In genomic region chr12:113108528-113109283, GRCm38 (mm10) we compare ENCODE assay signal across 21 mouse cellular contexts. TPM values are rescaled to one million over a fixed set of nuclear protein-coding genes. Genes with fewer than 3 reads are reported as not detected.
DNase-seq lines count a peak whose midpoint lies in the region; ATAC-seq and TF ChIP-seq lines count a peak whose summit lies in the region.
"Had no signal": no experiment of that assay in that cellular context is flagged by ENCODE, and none has a peak within 500 bp of the region (broad histone marks: within the 10 kb centered on the region; RNA-seq: fewer than 3 reads in every experiment).

No protein-coding gene starts in this region.

- no peak overlapping the region for H3K4me3 ChIP-seq in embryonic facial prominence, embryonic 13.5 days
- H3K4me3 ChIP-seq in embryonic facial prominence, embryonic 10.5 days = no peak overlapping the region
- H3K4me3 ChIP-seq in kidney, embryonic 16.5 days (ENCODE audit: low read length) = no peak overlapping the region
- H3K4me3 ChIP-seq in G1E (ENCODE audit: low read depth, low read length) = peak overlapping the region; percentile 7; the same call in 1 of the 2 replicates
- no peak overlapping the region for H3K4me3 ChIP-seq in liver, embryonic 12.5 days
- H3K4me3 ChIP-seq: embryonic facial prominence, embryonic 12.5 days; forebrain, embryonic 13.5 days; intestine, embryonic 15.5 days; stomach, embryonic 15.5 days had no signal

- H3K27me3 ChIP-seq in embryonic facial prominence, embryonic 13.5 days = no peaks in the 10 kb centered on the region
- no peaks in the 10 kb centered on the region for H3K27me3 ChIP-seq in embryonic facial prominence, embryonic 10.5 days (replicated peaks; ENCODE audit: low read depth, poor library complexity, severe bottlenecking)
- H3K27me3 ChIP-seq in kidney, embryonic 16.5 days (ENCODE audit: insufficient read depth, low read length) = no peaks in the 10 kb centered on the region
- no peaks in the 10 kb centered on the region for H3K27me3 ChIP-seq in G1E (ENCODE audit: insufficient read depth, low read length)
- no peaks in the 10 kb centered on the region for H3K27me3 ChIP-seq in liver, embryonic 12.5 days (replicated peaks)
- H3K27me3 ChIP-seq: embryonic facial prominence, embryonic 12.5 days; forebrain, embryonic 13.5 days; intestine, embryonic 15.5 days; stomach, embryonic 15.5 days had no signal

- H3K36me3 ChIP-seq in embryonic facial prominence, embryonic 13.5 days = peaks cover 44% of the 10 kb centered on the region
- H3K36me3 ChIP-seq in embryonic facial prominence, embryonic 10.5 days (replicated peaks) = peaks cover 79% of the 10 kb centered on the region
- peaks cover 19% of the 10 kb centered on the region for H3K36me3 ChIP-seq in kidney, embryonic 16.5 days (ENCODE audit: insufficient read depth, low read length)
- peaks cover 90% of the 10 kb centered on the region for H3K36me3 ChIP-seq in G1E (replicated peaks)
- peaks cover 44% of the 10 kb centered on the region for H3K36me3 ChIP-seq in liver, embryonic 12.5 days

- H3K9me3 ChIP-seq in embryonic facial prominence, embryonic 13.5 days = peaks cover 4% of the 10 kb centered on the region; the same call in 1 of the 2 replicates
- peaks cover 6% of the 10 kb centered on the region; the same call in 1 of the 2 replicates for H3K9me3 ChIP-seq in embryonic facial prominence, embryonic 10.5 days
- 0 out of 2 replicates have a peak, but pooled peaks cover 6% of the 10 kb centered on the region for H3K9me3 ChIP-seq in kidney, embryonic 16.5 days (ENCODE audit: low read length)
- peaks cover 16% of the 10 kb centered on the region for H3K9me3 ChIP-seq in G1E (replicated peaks)
- no peaks in the 10 kb centered on the region for H3K9me3 ChIP-seq in liver, embryonic 12.5 days (replicated peaks)
- H3K9me3 ChIP-seq: embryonic facial prominence, embryonic 12.5 days; intestine, embryonic 15.5 days; stomach, embryonic 15.5 days had no signal

- no peak for TF ChIP-seq CTCF in G1E (IDR thresholded peaks at IDR 0.05; ENCODE audit: low read depth, low read length)

- no peak overlapping the region for H3K27ac ChIP-seq in embryonic facial prominence, embryonic 13.5 days
- H3K27ac ChIP-seq in embryonic facial prominence, embryonic 10.5 days (replicated peaks) = no peak overlapping the region
- no peak overlapping the region for H3K27ac ChIP-seq in kidney, embryonic 16.5 days (ENCODE audit: low read length)
- peak overlapping the region; percentile 93 for H3K27ac ChIP-seq in liver, embryonic 12.5 days
- H3K27ac ChIP-seq: embryonic facial prominence, embryonic 12.5 days; forebrain, embryonic 13.5 days; intestine, embryonic 15.5 days; stomach, embryonic 15.5 days had no signal

- WGBS in embryonic facial prominence, embryonic 13.5 days = 83% methylated on average over 17 of the region's 17 CpGs
- 86% methylated on average over 17 of the region's 17 CpGs for WGBS in embryonic facial prominence, embryonic 10.5 days
- WGBS in kidney, embryonic 16.5 days = 83% methylated on average over 17 of the region's 17 CpGs
- 85% methylated on average over 17 of the region's 17 CpGs for WGBS in liver, embryonic 12.5 days (ENCODE audit: insufficient replicate concordance)

- H3K4me2 ChIP-seq in embryonic facial prominence, embryonic 13.5 days = no peak overlapping the region
- no peak overlapping the region for H3K4me2 ChIP-seq in kidney, embryonic 16.5 days (replicated peaks; ENCODE audit: low read depth, low read length)
- no peak overlapping the region for H3K4me2 ChIP-seq in liver, embryonic 12.5 days
- H3K4me2 ChIP-seq: embryonic facial prominence, embryonic 12.5 days; forebrain, embryonic 13.5 days; intestine, embryonic 15.5 days; lung, embryonic 14.5 days; stomach, embryonic 15.5 days had no signal

- 0 out of 2 replicates have a peak, but pooled peaks have one; percentile 11 for ATAC-seq in embryonic facial prominence, embryonic 13.5 days (ENCODE audit: insufficient number of reproducible peaks, insufficient read depth, low FRiP score, low TSS enrichment, low read depth)
- ATAC-seq in kidney, embryonic 16.5 days (ENCODE audit: low FRiP score, low TSS enrichment) = 0 out of 2 replicates have a peak, but pooled peaks have one; percentile 5
- no peak for ATAC-seq in G1E (ENCODE audit: extremely low read depth, insufficient number of reproducible peaks, low FRiP score, poor library complexity, severe bottlenecking)
- ATAC-seq in liver, embryonic 12.5 days = no peak
- ATAC-seq in erythroid progenitor cell, adult 5-6 weeks (replicated peaks; ENCODE audit: low FRiP score, poor library complexity, severe bottlenecking) = no peak
- ATAC-seq: forebrain, embryonic 13.5 days; intestine, embryonic 15.5 days had no signal

- no peak overlapping the region for H3K9ac ChIP-seq in embryonic facial prominence, embryonic 13.5 days
- H3K9ac ChIP-seq in kidney, embryonic 16.5 days (replicated peaks; ENCODE audit: low read length) = no peak overlapping the region
- H3K9ac ChIP-seq in liver, embryonic 12.5 days = peak overlapping the region; percentile 40; the same call in 1 of the 2 replicates
- H3K9ac ChIP-seq: embryonic facial prominence, embryonic 12.5 days; forebrain, embryonic 13.5 days; intestine, embryonic 15.5 days; lung, embryonic 14.5 days; stomach, embryonic 15.5 days had no signal

- no peak for DNase-seq in embryonic facial prominence, embryonic 10.5 days (ENCODE audit: low spot score)
- no peak for DNase-seq in kidney, adult 18-20 months
- DNase-seq in G1E (ENCODE audit: low spot score) = no peak
- DNase-seq in urinary bladder, postnatal 14 days (ENCODE audit: low spot score) = no peak
- DNase-seq: cerebellum, adult 11-12 months; heart, adult 18-20 months; heart, postnatal 36 days; kidney, postnatal 14 days; lung, embryonic 14.5 days; retina, postnatal 1 day had no signal

- 0 out of 2 replicates have a peak, but pooled peaks cover 8% of the 10 kb centered on the region for H3K4me1 ChIP-seq in embryonic facial prominence, embryonic 13.5 days
- peaks cover 6% of the 10 kb centered on the region for H3K4me1 ChIP-seq in embryonic facial prominence, embryonic 10.5 days
- 0 out of 2 replicates have a peak, but pooled peaks cover 7% of the 10 kb centered on the region for H3K4me1 ChIP-seq in kidney, embryonic 16.5 days (ENCODE audit: insufficient read depth, low read length)
- H3K4me1 ChIP-seq in G1E (ENCODE audit: insufficient read depth, low read depth, low read length) = peaks cover 91% of the 10 kb centered on the region
- peaks cover 85% of the 10 kb centered on the region for H3K4me1 ChIP-seq in liver, embryonic 12.5 days

RNA-seq across cellular contexts. Expression of gene Mta1, which starts 10.6 kb away (rescaled TPM):
- 18.5 and 18.6 TPM in 2 replicates for polyA plus RNA-seq in embryonic facial prominence, embryonic 13.5 days (2015; fragmentation: Nextera tagmentation; extraction: Ambion mirVana)
- 20.3 and 21.0 TPM in 2 replicates for polyA plus RNA-seq in embryonic facial prominence, embryonic 10.5 days (2016; fragmentation: Nextera tagmentation; extraction: Ambion mirVana)
- polyA plus RNA-seq in kidney, embryonic 16.5 days (2015; fragmentation: Nextera tagmentation; extraction: Ambion mirVana) = 15.4 and 15.9 TPM in 2 replicates
- total RNA-seq in G1E (2014; fragmentation: Nextera tagmentation) (269 and 277 TPM in 2 replicates), G1E (2017) (38.3 and 48.5 TPM in 2 replicates)
- polyA plus RNA-seq in G1E (2012) = 489 and 507 TPM in 2 replicates
- polyA plus RNA-seq in liver, embryonic 12.5 days (2016; fragmentation: Nextera tagmentation; extraction: Ambion mirVana) = 7.2 and 7.7 TPM in 2 replicates
- total RNA-seq in erythroid progenitor cell, adult 5-6 weeks (2015; ENCODE audit: low replicate concordance) = 27.2 and 40.4 TPM in 2 replicates
- total RNA-seq in erythroid progenitor cell, adult 5-6 weeks (2017; ENCODE audit: low replicate concordance) = 17.6 and 21.6 TPM in 2 replicates

RNA-seq across cellular contexts. Expression of gene Crip2, which starts 31.3 kb away (rescaled TPM):
- 63.4 and 72.3 TPM in 2 replicates for polyA plus RNA-seq in embryonic facial prominence, embryonic 13.5 days (2015; fragmentation: Nextera tagmentation; extraction: Ambion mirVana)
- polyA plus RNA-seq in embryonic facial prominence, embryonic 10.5 days (2016; fragmentation: Nextera tagmentation; extraction: Ambion mirVana) = 91.8 and 96.4 TPM in 2 replicates
- polyA plus RNA-seq in kidney, embryonic 16.5 days (2015; fragmentation: Nextera tagmentation; extraction: Ambion mirVana) = 244 and 263 TPM in 2 replicates
- total RNA-seq in G1E (2014; fragmentation: Nextera tagmentation) (3.9 TPM in 1 of 2 replicates, not detected in the other), G1E (2017) (1.3 and 1.8 TPM in 2 replicates)
- polyA plus RNA-seq in G1E (2012) = 9.5 and 9.6 TPM in 2 replicates
- 52.1 and 53.5 TPM in 2 replicates for polyA plus RNA-seq in liver, embryonic 12.5 days (2016; fragmentation: Nextera tagmentation; extraction: Ambion mirVana)
- total RNA-seq in erythroid progenitor cell, adult 5-6 weeks (2015; ENCODE audit: low replicate concordance) = 22.7 and 54.1 TPM in 2 replicates
- 16.0 and 29.5 TPM in 2 replicates for total RNA-seq in erythroid progenitor cell, adult 5-6 weeks (2017; ENCODE audit: low replicate concordance)

RNA-seq across cellular contexts. Expression of gene Tex22, which starts 34.4 kb away (rescaled TPM):
- polyA plus RNA-seq in embryonic facial prominence, embryonic 13.5 days (2015; fragmentation: Nextera tagmentation; extraction: Ambion mirVana) = not detected in 2 replicates
- polyA plus RNA-seq in embryonic facial prominence, embryonic 10.5 days (2016; fragmentation: Nextera tagmentation; extraction: Ambion mirVana) = not detected in 2 replicates
- polyA plus RNA-seq in kidney, embryonic 16.5 days (2015; fragmentation: Nextera tagmentation; extraction: Ambion mirVana) = not detected in 2 replicates
- total RNA-seq in G1E (2014; fragmentation: Nextera tagmentation) (not detected in 2 replicates), G1E (2017) (0.17 and 0.38 TPM in 2 replicates)
- polyA plus RNA-seq in G1E (2012) = not detected in 2 replicates
- polyA plus RNA-seq in liver, embryonic 12.5 days (2016; fragmentation: Nextera tagmentation; extraction: Ambion mirVana) = not detected in 2 replicates
- not detected in 2 replicates for total RNA-seq in erythroid progenitor cell, adult 5-6 weeks (2015; ENCODE audit: low replicate concordance)
- not detected in 2 replicates for total RNA-seq in erythroid progenitor cell, adult 5-6 weeks (2017; ENCODE audit: low replicate concordance)
- total RNA-seq: heart, adult 18-20 months; heart, postnatal 36 days had no signal
- polyA plus RNA-seq: C2C12; forebrain, embryonic 13.5 days; intestine, embryonic 15.5 days; lung, embryonic 14.5 days; small intestine, adult 2 months; stomach, embryonic 15.5 days; thymus, postnatal 0 days had no signal

RNA-seq across cellular contexts. Expression of gene Crip1, which starts 37.4 kb away (rescaled TPM):
- 224 and 230 TPM in 2 replicates for polyA plus RNA-seq in embryonic facial prominence, embryonic 13.5 days (2015; fragmentation: Nextera tagmentation; extraction: Ambion mirVana)
- 53.6 and 57.1 TPM in 2 replicates for polyA plus RNA-seq in embryonic facial prominence, embryonic 10.5 days (2016; fragmentation: Nextera tagmentation; extraction: Ambion mirVana)
- 270 and 293 TPM in 2 replicates for polyA plus RNA-seq in kidney, embryonic 16.5 days (2015; fragmentation: Nextera tagmentation; extraction: Ambion mirVana)
- total RNA-seq in G1E (2014; fragmentation: Nextera tagmentation) = 31.5 and 42.4 TPM in 2 replicates
- total RNA-seq in G1E (2017) = 897 and 989 TPM in 2 replicates
- polyA plus RNA-seq in G1E (2012) = 143 and 174 TPM in 2 replicates
- 96.9 and 99.8 TPM in 2 replicates for polyA plus RNA-seq in liver, embryonic 12.5 days (2016; fragmentation: Nextera tagmentation; extraction: Ambion mirVana)
- total RNA-seq in erythroid progenitor cell, adult 5-6 weeks (2015; ENCODE audit: low replicate concordance) = 106 and 143 TPM in 2 replicates
- 93.8 and 176 TPM in 2 replicates for total RNA-seq in erythroid progenitor cell, adult 5-6 weeks (2017; ENCODE audit: low replicate concordance)

RNA-seq across cellular contexts. Expression of gene Tedc1, which starts 47.5 kb away (rescaled TPM):
- 32.0 and 33.9 TPM in 2 replicates for polyA plus RNA-seq in embryonic facial prominence, embryonic 13.5 days (2015; fragmentation: Nextera tagmentation; extraction: Ambion mirVana)
- polyA plus RNA-seq in embryonic facial prominence, embryonic 10.5 days (2016; fragmentation: Nextera tagmentation; extraction: Ambion mirVana) = 57.5 and 59.4 TPM in 2 replicates
- 38.2 and 45.5 TPM in 2 replicates for polyA plus RNA-seq in kidney, embryonic 16.5 days (2015; fragmentation: Nextera tagmentation; extraction: Ambion mirVana)
- total RNA-seq in G1E (2014; fragmentation: Nextera tagmentation) (8.4 and 13.7 TPM in 2 replicates), G1E (2017) (9.3 and 13.0 TPM in 2 replicates)
- polyA plus RNA-seq in G1E (2012) = 31.4 and 35.1 TPM in 2 replicates
- 18.3 and 18.5 TPM in 2 replicates for polyA plus RNA-seq in liver, embryonic 12.5 days (2016; fragmentation: Nextera tagmentation; extraction: Ambion mirVana)
- total RNA-seq in erythroid progenitor cell, adult 5-6 weeks (2015; ENCODE audit: low replicate concordance) = 11.3 and 18.7 TPM in 2 replicates
- total RNA-seq in erythroid progenitor cell, adult 5-6 weeks (2017; ENCODE audit: low replicate concordance) = 18.9 and 38.9 TPM in 2 replicates

Comparison
In these comparisons a context has a peak if more than half of its experiments do, and no peak if none do; other contexts are left out.
1. ATAC-seq: peak in embryonic facial prominence, embryonic 13.5 days (single experiment) and kidney, embryonic 16.5 days (single experiment); none in G1E (single experiment), liver, embryonic 12.5 days (single experiment) and erythroid progenitor cell, adult 5-6 weeks (single experiment).
2. RNA of gene Mta1, which starts 10.6 kb away (polyA plus RNA-seq): 489 to 507 TPM in G1E; 20.3 to 21.0 TPM in embryonic facial prominence, embryonic 10.5 days, 18.5 to 18.6 TPM in embryonic facial prominence, embryonic 13.5 days, 15.4 to 15.9 TPM in kidney, embryonic 16.5 days and 7.2 to 7.7 TPM in liver, embryonic 12.5 days; every median in the first group is over 10 times any median in the second.